Mouse (Mus musculus): ENCODE results near the gene Kctd20.

Kctd20 gene

DNA sequence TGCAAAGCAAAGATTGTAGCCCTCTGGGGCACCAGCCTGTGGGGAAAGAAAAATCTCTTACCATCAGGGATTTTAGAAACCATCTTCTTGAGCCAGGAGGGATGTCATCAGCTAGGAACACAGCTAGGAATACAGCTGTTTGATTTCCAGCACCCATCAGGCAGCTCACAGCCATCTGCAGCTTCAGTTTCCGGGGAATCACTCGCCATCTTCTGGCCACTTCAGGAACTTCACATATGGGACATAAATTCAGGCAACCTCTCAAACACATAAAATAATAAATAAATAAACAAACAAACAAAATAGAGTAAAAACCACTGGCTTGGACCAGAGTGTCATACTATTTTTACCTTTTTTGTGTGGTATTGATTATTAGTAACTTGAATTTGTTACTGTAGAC, 63.9 kb downstream of the Kctd20 start:
- ChIA-PET POLR2A (interaction anchor here in 3 of 4 experiments (0.6 to 20.2 kb wide), 35 partner anchors 9 to 370 kb away, joined by 3 to 392 read pairs (median 6); partner anchors contain the start of genes Srsf3 (in 2 of the 3), Stk38 (in 2 of the 3) and Cdkn1a (in 1 of the 3)), CTCF (interaction anchor here (0.6 to 5.2 kb wide), 42 partner anchors 8 to 1916 kb away, joined by 3 to 66 read pairs (median 4); partner anchors contain the start of genes Stk38 (in 3 of the 4) and Srsf3 (in 1 of the 4))

GRCm38 (mm10) chr17:29016705-29017104, 65.0 kb downstream of the Kctd20 start:
- POLR2A ChIA-PET: interaction anchor here in 3 of 4 experiments (0.6 to 20.2 kb wide), 13 partner anchors 9 to 551 kb away, joined by 3 to 392 read pairs (median 21); partner anchors contain the start of genes Srsf3 (in 2 of the 3) and Stk38 (in 2 of the 3)
- CTCF ChIA-PET: interaction anchor here in 2 of 4 experiments (1.9 to 5.2 kb wide), 2 partner anchors 28 to 29 kb away, joined by 8 to 66 read pairs; no protein-coding TSS in a partner anchor

DNA sequence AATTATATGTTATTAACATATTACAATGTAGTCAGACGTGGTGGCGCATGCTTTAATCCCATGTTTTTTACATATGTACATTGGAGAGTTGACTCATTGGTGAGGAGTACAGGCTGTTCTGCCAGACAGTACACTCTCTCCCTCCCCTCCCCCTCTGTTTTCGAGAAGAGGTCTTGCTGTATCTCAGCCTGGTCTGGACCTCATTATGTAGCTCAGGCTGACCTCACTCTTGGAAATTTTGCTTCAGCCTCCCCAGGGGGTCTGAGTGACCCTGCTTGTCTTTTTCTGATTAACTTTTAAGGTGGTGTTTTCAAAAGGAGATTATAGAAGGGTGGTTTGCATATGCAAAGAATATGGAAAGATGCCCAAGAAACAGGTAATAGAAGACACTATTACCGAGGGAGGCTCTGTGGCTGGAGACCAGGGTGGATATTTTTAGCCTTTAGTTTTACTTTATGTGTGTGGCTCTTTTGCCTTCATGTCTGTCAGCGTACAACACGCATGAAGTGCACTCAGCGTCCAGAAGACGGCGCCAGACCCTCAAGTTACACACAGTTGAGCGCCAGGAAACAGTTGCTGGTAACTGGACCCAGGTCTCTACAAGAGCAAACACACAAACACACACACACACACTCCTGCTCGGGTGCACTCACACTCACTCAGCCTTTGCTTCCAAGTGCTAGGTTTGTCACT, 66.7 kb downstream of the Kctd20 start:
- POLR2A ChIA-PET: interaction anchor here (0.6 to 20.2 kb wide), 17 partner anchors 8 to 75 kb away, joined by 3 to 392 read pairs (median 5); partner anchors contain the start of genes Srsf3 (in 3 of the 4) and Stk38 (in 2 of the 4)

More for the DNA sequence above, 66.7 kb downstream of the Kctd20 start:
- CTCF ChIA-PET: interaction anchor here (0.5 to 2.1 kb wide), 9 partner anchors 11 to 418 kb away, joined by 3 to 8 read pairs (median 3); no protein-coding TSS in a partner anchor

All from embryonic stem cell, embryonic (primary cell).